Mouse (Mus musculus) layer of hippocampus, postnatal 25 days (tissue): ENCODE results near the gene Phex. TPM values are rescaled to one million over a fixed set of nuclear protein-coding genes. Genes with fewer than 3 reads are reported as not detected.

ENCODE experiments used
- DNase-seq, 2 experiments: peaks; one replicate each; pipeline ENCODE4 v3.0.0; 2022; ENCODE audit warnings: mixed read lengths in 2 of 2, low spot score in 1 of 2; ENCODE audit errors: extremely low spot score in 1 of 2
- total RNA-seq, 2 experiments: library from RNA; stranded (reverse); gene quantifications; 2 replicates each; pipeline ENCODE4 v1.2.3; 2021

Gene Phex
- total RNA-seq, 2 experiments from 2014 or later, result 0.14 to 0.37 TPM

- no peak for DNase-seq
These were observed 104.8 kb downstream of the Phex start for GRCm38 (mm10) chrX:157310331-157310730.

GRCm38 (mm10) chrX:157308171-157308570, 106.9 kb downstream of the Phex start:
- no peak for DNase-seq

GRCm38 (mm10) chrX:157307411-157307810, 107.7 kb downstream of the Phex start:
- no peak for DNase-seq

- no peak for DNase-seq
These were observed 108.2 kb downstream of the Phex start for GRCm38 (mm10) chrX:157306796-157307405.

GRCm38 (mm10) chrX:157305852-157306232, 109.3 kb downstream of the Phex start:
- no peak for DNase-seq

- no peak for DNase-seq
These were observed 109.8 kb downstream of the Phex start for GRCm38 (mm10) chrX:157305193-157305851.

GRCm38 (mm10) chrX:157292411-157292810, 122.7 kb downstream of the Phex start:
- no peak for DNase-seq

- no peak for DNase-seq
These were observed 138.5 kb downstream of the Phex start for GRCm38 (mm10) chrX:157276581-157276980.

- no peak for DNase-seq
These were observed 141.8 kb downstream of the Phex start for GRCm38 (mm10) chrX:157273291-157273690.

- DNase-seq, result no peak
These were observed 143.5 kb downstream of the Phex start for GRCm38 (mm10) chrX:157271609-157272008.

- no peak for DNase-seq
These were observed 145.3 kb downstream of the Phex start for GRCm38 (mm10) chrX:157269726-157270305.

- DNase-seq, result no peak
These were observed 147.0 kb downstream of the Phex start for GRCm38 (mm10) chrX:157268141-157268540.

- no peak for DNase-seq
These were observed 212.4 kb downstream of the Phex start for GRCm38 (mm10) chrX:157202736-157203135.

- no peak for DNase-seq
These were observed 230.9 kb downstream of the Phex start for GRCm38 (mm10) chrX:157184167-157184566.

- no peak for DNase-seq
These were observed 234.3 kb downstream of the Phex start for GRCm38 (mm10) chrX:157180845-157181244.

GRCm38 (mm10) chrX:157164142-157164541, 251.0 kb downstream of the Phex start:
- DNase-seq, result no peak

- no peak for DNase-seq
These were observed 251.7 kb downstream of the Phex start for GRCm38 (mm10) chrX:157163394-157163793.

- no peak for DNase-seq
These were observed 270.4 kb downstream of the Phex start for GRCm38 (mm10) chrX:157144675-157145074.

GRCm38 (mm10) chrX:157139601-157140000, 275.5 kb downstream of the Phex start:
- no peak for DNase-seq
